Mouse (Mus musculus): ENCODE measurements around the gene Astn2. TPM values are rescaled to one million over a fixed set of nuclear protein-coding genes. Genes with fewer than 3 reads are reported as not detected.

Gene Astn2
- polyA plus RNA-seq, 1 experiment = not detected

DNA sequence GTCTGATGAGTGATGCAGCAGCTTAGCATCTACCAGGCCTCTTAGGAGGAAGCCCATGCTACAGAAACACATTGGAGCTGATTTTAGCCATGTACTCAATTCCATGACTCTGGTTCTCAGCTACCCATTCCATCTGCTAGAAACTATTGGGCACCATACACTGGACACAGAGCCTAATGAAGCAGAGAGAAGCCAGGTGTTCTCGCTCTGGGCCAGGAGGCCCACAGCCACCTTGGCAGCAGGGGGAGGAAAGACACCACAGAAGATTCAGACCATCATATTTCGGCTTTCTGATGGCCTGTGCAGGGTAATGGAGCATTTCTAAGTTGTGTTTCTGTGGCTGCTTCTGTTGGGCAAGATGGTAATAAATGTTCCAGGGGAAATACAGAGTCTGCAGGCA, 290.2 kb downstream of the Astn2 start:
- Histone ChIP-seq H3K4me3 (ENCODE audit: insufficient read depth, poor library complexity, severe bottlenecking) (no peak overlapping the region), H3K36me3 (ENCODE audit: control insufficient read depth, insufficient read depth) (no peaks in the 10 kb centered on the region), H3K79me2 (ENCODE audit: control insufficient read depth, insufficient read depth) (no peaks in the 10 kb centered on the region), H3ac (ENCODE audit: control insufficient read depth, insufficient read length, low read depth) (no peak overlapping the region), H3K79me3 (ENCODE audit: low read depth) (no peaks in the 10 kb centered on the region), H3K27me3 (ENCODE audit: control insufficient read depth, insufficient read depth, insufficient read length) (no peaks in the 10 kb centered on the region)
- TF ChIP-seq MYOG (IDR thresholded peaks at IDR 0.05; ENCODE audit: control insufficient read depth, extremely low read depth, insufficient read length) = no peak
- no peak for TF ChIP-seq FOSL1 (IDR thresholded peaks at IDR 0.05; ENCODE audit: insufficient read depth, low read length, poor library complexity, severe bottlenecking)
- TF ChIP-seq USF1 (IDR thresholded peaks at IDR 0.05; ENCODE audit: low read depth) = no peak
- TF ChIP-seq MYOD1 (IDR thresholded peaks at IDR 0.05; ENCODE audit: control insufficient read depth, insufficient read length, low read depth) = no peak
- TF ChIP-seq MAX (IDR thresholded peaks at IDR 0.05) = no peak
- no peak for TF ChIP-seq CEBPB (IDR thresholded peaks at IDR 0.05; ENCODE audit: low read depth)
- TF ChIP-seq CTCF (IDR thresholded peaks at IDR 0.05; ENCODE audit: control insufficient read depth, insufficient read depth, insufficient read length) = no peak

DNA sequence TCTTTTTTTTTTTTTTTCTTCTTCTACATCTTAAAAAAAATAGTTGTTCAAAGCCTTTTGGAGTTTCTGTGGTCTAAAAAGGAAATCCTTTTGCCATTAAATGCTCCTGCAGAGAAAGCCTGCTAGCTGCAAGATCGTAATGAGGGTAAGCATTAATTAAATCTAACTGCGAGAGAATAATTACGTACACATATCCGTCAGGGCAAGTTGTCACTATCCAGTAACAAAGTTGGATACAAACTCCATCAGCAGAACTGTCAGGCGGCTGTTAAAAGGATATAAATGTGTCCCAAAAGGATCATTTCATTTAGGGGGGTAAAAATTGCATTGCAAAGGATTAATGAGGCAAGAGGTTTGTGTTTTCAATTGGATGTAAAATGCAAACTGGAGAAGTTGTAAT, 302.4 kb downstream of the Astn2 start:
- no peaks in the 10 kb centered on the region for H3K36me3 ChIP-seq (ENCODE audit: control insufficient read depth, insufficient read depth)
- H3K4me3 ChIP-seq (ENCODE audit: insufficient read depth, poor library complexity, severe bottlenecking) = no peak overlapping the region
- TF ChIP-seq FOSL1 (IDR thresholded peaks at IDR 0.05; ENCODE audit: insufficient read depth, low read length, poor library complexity, severe bottlenecking) (no peak), MYOD1 (IDR thresholded peaks at IDR 0.05; ENCODE audit: control insufficient read depth, insufficient read length, low read depth) (no peak), MYOG (IDR thresholded peaks at IDR 0.05; ENCODE audit: control insufficient read depth, extremely low read depth, insufficient read length) (no peak), MAX (IDR thresholded peaks at IDR 0.05) (no peak), CEBPB (IDR thresholded peaks at IDR 0.05; ENCODE audit: low read depth) (no peak), CTCF (IDR thresholded peaks at IDR 0.05; ENCODE audit: control insufficient read depth, insufficient read depth, insufficient read length) (no peak), USF1 (IDR thresholded peaks at IDR 0.05; ENCODE audit: low read depth) (no peak)
- H3K27me3 ChIP-seq (ENCODE audit: control insufficient read depth, insufficient read depth, insufficient read length) = no peaks in the 10 kb centered on the region
- H3ac ChIP-seq (ENCODE audit: control insufficient read depth, insufficient read length, low read depth) = no peak overlapping the region
- no peaks in the 10 kb centered on the region for H3K79me3 ChIP-seq (ENCODE audit: low read depth)
- no peaks in the 10 kb centered on the region for H3K79me2 ChIP-seq (ENCODE audit: control insufficient read depth, insufficient read depth)

DNA sequence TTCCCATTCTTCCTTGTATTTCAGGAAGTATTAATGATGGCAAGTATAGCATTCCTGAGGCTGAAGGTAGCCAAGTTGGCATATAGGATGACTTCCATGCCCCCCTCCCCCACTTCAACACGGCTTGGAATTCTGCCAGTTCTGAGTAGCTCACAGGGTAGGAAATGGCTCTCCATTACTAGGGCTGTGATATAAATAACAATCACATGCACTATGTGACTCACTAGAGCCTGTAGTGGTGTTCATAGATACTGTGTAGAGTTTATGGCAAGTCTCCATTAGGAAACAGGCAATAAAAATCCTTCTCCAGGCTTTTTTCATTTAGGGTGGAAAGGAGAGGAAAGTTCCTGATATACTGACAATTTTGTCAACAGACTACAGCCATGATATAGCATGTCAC, 306.8 kb downstream of the Astn2 start:
- Histone ChIP-seq H3K79me3 (ENCODE audit: low read depth) (no peaks in the 10 kb centered on the region), H3ac (ENCODE audit: control insufficient read depth, insufficient read length, low read depth) (no peak overlapping the region), H3K36me3 (ENCODE audit: control insufficient read depth, insufficient read depth) (no peaks in the 10 kb centered on the region), H3K27me3 (ENCODE audit: control insufficient read depth, insufficient read depth, insufficient read length) (no peaks in the 10 kb centered on the region), H3K79me2 (ENCODE audit: control insufficient read depth, insufficient read depth) (no peaks in the 10 kb centered on the region), H3K4me3 (ENCODE audit: insufficient read depth, poor library complexity, severe bottlenecking) (no peak overlapping the region)
- no peak for TF ChIP-seq MYOD1 (IDR thresholded peaks at IDR 0.05; ENCODE audit: control insufficient read depth, insufficient read length, low read depth)
- no peak for TF ChIP-seq CEBPB (IDR thresholded peaks at IDR 0.05; ENCODE audit: low read depth)
- TF ChIP-seq CTCF (IDR thresholded peaks at IDR 0.05; ENCODE audit: control insufficient read depth, insufficient read depth, insufficient read length) = no peak
- no peak for TF ChIP-seq FOSL1 (IDR thresholded peaks at IDR 0.05; ENCODE audit: insufficient read depth, low read length, poor library complexity, severe bottlenecking)
- TF ChIP-seq MYOG (IDR thresholded peaks at IDR 0.05; ENCODE audit: control insufficient read depth, extremely low read depth, insufficient read length) = no peak
- TF ChIP-seq USF1 (IDR thresholded peaks at IDR 0.05; ENCODE audit: low read depth) = no peak
- no peak for TF ChIP-seq MAX (IDR thresholded peaks at IDR 0.05)

DNA sequence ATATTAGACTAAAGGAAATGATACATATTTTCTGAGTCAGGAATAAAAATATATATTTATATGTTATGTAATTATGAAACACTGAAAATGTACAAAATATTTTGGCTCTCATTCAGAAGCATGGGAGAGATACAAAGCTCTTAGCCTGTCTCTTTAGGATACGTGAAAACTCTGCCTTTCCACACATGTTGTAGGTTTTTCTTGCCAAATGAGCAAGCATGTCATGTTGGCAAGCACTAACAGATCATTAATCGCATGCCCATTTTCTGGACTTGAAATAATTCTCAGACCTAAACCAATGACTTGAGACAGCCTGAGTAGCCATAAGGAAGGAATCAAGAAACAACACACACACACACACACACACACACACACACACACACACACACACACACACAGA, 308.3 kb downstream of the Astn2 start:
- H3K36me3 ChIP-seq (ENCODE audit: control insufficient read depth, insufficient read depth) = no peaks in the 10 kb centered on the region
- no peaks in the 10 kb centered on the region for H3K79me3 ChIP-seq (ENCODE audit: low read depth)
- no peaks in the 10 kb centered on the region for H3K79me2 ChIP-seq (ENCODE audit: control insufficient read depth, insufficient read depth)
- H3ac ChIP-seq (ENCODE audit: control insufficient read depth, insufficient read length, low read depth) = no peak overlapping the region
- no peak overlapping the region for H3K4me3 ChIP-seq (ENCODE audit: insufficient read depth, poor library complexity, severe bottlenecking)
- no peak for TF ChIP-seq MYOD1 (IDR thresholded peaks at IDR 0.05; ENCODE audit: control insufficient read depth, insufficient read length, low read depth)
- TF ChIP-seq CTCF (IDR thresholded peaks at IDR 0.05; ENCODE audit: control insufficient read depth, insufficient read depth, insufficient read length) = no peak
- TF ChIP-seq CEBPB (IDR thresholded peaks at IDR 0.05; ENCODE audit: low read depth) = no peak
- no peak for TF ChIP-seq MYOG (IDR thresholded peaks at IDR 0.05; ENCODE audit: control insufficient read depth, extremely low read depth, insufficient read length)
- no peak for TF ChIP-seq FOSL1 (IDR thresholded peaks at IDR 0.05; ENCODE audit: insufficient read depth, low read length, poor library complexity, severe bottlenecking)
- no peak for TF ChIP-seq MAX (IDR thresholded peaks at IDR 0.05)
- TF ChIP-seq USF1 (IDR thresholded peaks at IDR 0.05; ENCODE audit: low read depth) = no peak
- no peaks in the 10 kb centered on the region for H3K27me3 ChIP-seq (ENCODE audit: control insufficient read depth, insufficient read depth, insufficient read length)

DNA sequence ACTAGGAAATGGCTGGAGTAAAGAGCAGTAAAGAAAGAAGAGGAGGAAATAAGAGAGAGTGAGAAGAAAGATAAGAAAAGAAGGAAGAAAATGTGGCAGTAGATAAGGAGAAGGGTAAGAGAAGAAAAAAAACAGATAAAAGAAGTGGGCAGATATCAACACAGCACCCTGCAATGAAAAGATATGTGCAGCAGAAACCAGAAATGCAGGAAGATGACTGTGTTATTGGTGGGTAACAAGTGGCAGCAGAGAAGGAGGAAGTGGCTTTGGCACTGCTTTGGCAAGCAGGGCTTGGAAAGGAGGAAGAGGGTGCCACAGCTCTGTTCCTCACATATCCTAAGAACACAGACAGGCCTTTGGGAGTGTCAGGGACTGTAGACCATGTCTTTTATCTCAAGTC, 347.2 kb downstream of the Astn2 start:
- Histone ChIP-seq H3K79me3 (ENCODE audit: low read depth) (no peaks in the 10 kb centered on the region), H3K36me3 (ENCODE audit: control insufficient read depth, insufficient read depth) (no peaks in the 10 kb centered on the region), H3ac (ENCODE audit: control insufficient read depth, insufficient read length, low read depth) (no peak overlapping the region), H3K27me3 (ENCODE audit: control insufficient read depth, insufficient read depth, insufficient read length) (no peaks in the 10 kb centered on the region), H3K79me2 (ENCODE audit: control insufficient read depth, insufficient read depth) (no peaks in the 10 kb centered on the region), H3K4me3 (ENCODE audit: insufficient read depth, poor library complexity, severe bottlenecking) (no peak overlapping the region)
- no peak for TF ChIP-seq CTCF (IDR thresholded peaks at IDR 0.05; ENCODE audit: control insufficient read depth, insufficient read depth, insufficient read length)
- TF ChIP-seq CEBPB (IDR thresholded peaks at IDR 0.05; ENCODE audit: low read depth) = no peak
- TF ChIP-seq MAX (IDR thresholded peaks at IDR 0.05) = no peak
- TF ChIP-seq FOSL1 (IDR thresholded peaks at IDR 0.05; ENCODE audit: insufficient read depth, low read length, poor library complexity, severe bottlenecking) = no peak
- TF ChIP-seq MYOG (IDR thresholded peaks at IDR 0.05; ENCODE audit: control insufficient read depth, extremely low read depth, insufficient read length) = no peak
- no peak for TF ChIP-seq USF1 (IDR thresholded peaks at IDR 0.05; ENCODE audit: low read depth)
- TF ChIP-seq MYOD1 (IDR thresholded peaks at IDR 0.05; ENCODE audit: control insufficient read depth, insufficient read length, low read depth) = no peak

DNA sequence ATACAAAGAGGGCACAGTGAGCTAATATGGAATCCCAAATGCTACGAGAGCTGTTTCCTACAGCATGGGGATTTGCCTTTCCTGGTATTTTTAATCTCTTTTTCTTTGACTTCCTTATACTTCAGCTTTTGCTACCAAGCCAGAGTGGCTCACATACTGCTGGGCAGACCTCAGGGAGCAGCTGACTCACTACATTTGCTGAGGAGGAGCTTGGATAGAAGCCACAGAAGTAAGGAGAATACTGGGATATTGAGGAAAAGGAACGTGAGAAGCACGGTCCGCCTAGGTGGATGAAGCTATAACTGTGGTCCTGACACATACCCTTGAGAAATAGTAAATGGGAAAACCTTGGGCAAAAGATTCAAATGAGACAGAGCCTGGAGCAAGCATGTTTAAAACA, 348.7 kb downstream of the Astn2 start:
- Histone ChIP-seq H3K4me3 (ENCODE audit: insufficient read depth, poor library complexity, severe bottlenecking) (no peak overlapping the region), H3K79me2 (ENCODE audit: control insufficient read depth, insufficient read depth) (no peaks in the 10 kb centered on the region), H3K27me3 (ENCODE audit: control insufficient read depth, insufficient read depth, insufficient read length) (no peaks in the 10 kb centered on the region), H3ac (ENCODE audit: control insufficient read depth, insufficient read length, low read depth) (no peak overlapping the region), H3K79me3 (ENCODE audit: low read depth) (no peaks in the 10 kb centered on the region), H3K36me3 (ENCODE audit: control insufficient read depth, insufficient read depth) (no peaks in the 10 kb centered on the region)
- TF ChIP-seq USF1 (IDR thresholded peaks at IDR 0.05; ENCODE audit: low read depth) (no peak), MYOD1 (IDR thresholded peaks at IDR 0.05; ENCODE audit: control insufficient read depth, insufficient read length, low read depth) (no peak), MAX (IDR thresholded peaks at IDR 0.05) (no peak), FOSL1 (IDR thresholded peaks at IDR 0.05; ENCODE audit: insufficient read depth, low read length, poor library complexity, severe bottlenecking) (no peak), CTCF (IDR thresholded peaks at IDR 0.05; ENCODE audit: control insufficient read depth, insufficient read depth, insufficient read length) (no peak), CEBPB (IDR thresholded peaks at IDR 0.05; ENCODE audit: low read depth) (no peak), MYOG (IDR thresholded peaks at IDR 0.05; ENCODE audit: control insufficient read depth, extremely low read depth, insufficient read length) (no peak)
